Mouse (Mus musculus): ENCODE measurements around the gene Egfl8. TPM values are rescaled to one million over a fixed set of nuclear protein-coding genes. Genes with fewer than 3 reads are reported as not detected.

Egfl8 gene
- polyA plus RNA-seq, 1 experiment from 2014 or later, result 12.3 TPM

- Histone ChIP-seq H3K9me3 (replicated peaks) (no peaks in the 10 kb centered on the region), H3K36me3 (peaks cover 35% of the 10 kb centered on the region), H3K27ac (replicated peaks) (no peak overlapping the region), H3K9ac (replicated peaks) (no peak overlapping the region), H3K4me3 (replicated peaks) (no peak overlapping the region), H3K4me2 (no peak overlapping the region), H3K4me1 (peaks cover 21% of the 10 kb centered on the region), H3K27me3 (replicated peaks) (peaks cover 30% of the 10 kb centered on the region)
- WGBS, result 41% methylated on average over 8 of the region's 8 CpGs
- ATAC-seq (ENCODE audit: low FRiP score), result no peak
Observed at GRCm38 (mm10) chr17:34656666-34657065, 40.9 kb upstream of the Egfl8 start.

DNA sequence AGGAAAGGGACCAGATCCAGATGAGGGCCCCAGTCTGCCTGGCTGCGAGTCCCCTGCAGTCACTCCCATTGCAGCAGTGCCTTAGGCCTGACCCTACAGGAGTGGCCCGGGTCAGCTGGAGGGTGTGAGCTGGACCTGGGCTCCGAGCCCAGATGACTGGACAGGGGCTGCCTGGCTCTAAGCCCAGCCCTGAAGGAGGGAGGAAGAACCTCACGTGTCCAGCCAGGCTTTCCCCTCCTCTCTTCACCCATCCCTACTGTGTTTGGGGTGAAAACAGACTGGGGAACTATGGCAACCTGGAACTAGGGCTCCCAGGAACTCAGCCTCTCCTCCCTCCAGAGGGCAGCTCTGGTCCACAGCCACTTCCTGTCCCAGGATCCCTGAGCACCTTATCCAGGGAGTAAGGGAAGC is 39.8 kb upstream of the Egfl8 start:
- WGBS, result 51% methylated on average over 4 of the region's 4 CpGs
- peaks cover 45% of the 10 kb centered on the region for H3K36me3 ChIP-seq
- no peak overlapping the region for H3K9ac ChIP-seq (replicated peaks)
- no peaks in the 10 kb centered on the region for H3K9me3 ChIP-seq (replicated peaks)
- H3K4me2 ChIP-seq, result no peak overlapping the region
- H3K4me3 ChIP-seq (replicated peaks), result no peak overlapping the region
- peak; percentile 56 for ATAC-seq (ENCODE audit: low FRiP score)
- H3K27ac ChIP-seq (replicated peaks), result peak overlapping the region; percentile 37; the same call in 1 of the 2 replicates
- peaks cover 19% of the 10 kb centered on the region for H3K27me3 ChIP-seq (replicated peaks)
- H3K4me1 ChIP-seq, result peaks cover 13% of the 10 kb centered on the region

DNA sequence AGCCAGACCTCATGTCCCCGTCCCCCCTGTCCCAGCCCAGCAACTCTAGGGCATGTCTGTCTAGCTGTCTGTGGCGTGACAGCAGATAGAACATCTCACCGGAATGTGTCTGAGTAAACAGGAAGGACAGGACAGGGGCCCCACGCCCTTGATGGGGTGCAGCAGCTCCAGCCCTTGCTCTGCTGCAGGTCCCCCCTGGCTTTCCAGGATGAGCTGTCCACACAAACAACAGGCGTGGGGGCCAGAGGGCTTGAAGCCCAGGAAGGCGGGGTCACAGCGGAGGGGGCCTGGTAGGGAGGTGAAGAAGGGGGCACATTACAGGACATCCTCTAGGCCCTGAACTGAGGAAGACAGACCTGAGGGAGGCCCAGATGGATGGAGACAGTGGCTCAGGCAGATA is 39.4 kb upstream of the Egfl8 start:
- H3K9me3 ChIP-seq (replicated peaks), result no peaks in the 10 kb centered on the region
- 84% methylated on average over 7 of the region's 7 CpGs for WGBS
- peaks cover 13% of the 10 kb centered on the region for H3K4me1 ChIP-seq
- 0 out of 2 replicates have a peak overlapping the region, but pooled peaks have one; percentile 37 for H3K27ac ChIP-seq (replicated peaks)
- H3K4me3 ChIP-seq (replicated peaks), result no peak overlapping the region
- no peak overlapping the region for H3K4me2 ChIP-seq
- peaks cover 50% of the 10 kb centered on the region for H3K36me3 ChIP-seq
- H3K9ac ChIP-seq (replicated peaks), result no peak overlapping the region
- H3K27me3 ChIP-seq (replicated peaks), result peaks cover 15% of the 10 kb centered on the region
- no peak for ATAC-seq (ENCODE audit: low FRiP score)

DNA sequence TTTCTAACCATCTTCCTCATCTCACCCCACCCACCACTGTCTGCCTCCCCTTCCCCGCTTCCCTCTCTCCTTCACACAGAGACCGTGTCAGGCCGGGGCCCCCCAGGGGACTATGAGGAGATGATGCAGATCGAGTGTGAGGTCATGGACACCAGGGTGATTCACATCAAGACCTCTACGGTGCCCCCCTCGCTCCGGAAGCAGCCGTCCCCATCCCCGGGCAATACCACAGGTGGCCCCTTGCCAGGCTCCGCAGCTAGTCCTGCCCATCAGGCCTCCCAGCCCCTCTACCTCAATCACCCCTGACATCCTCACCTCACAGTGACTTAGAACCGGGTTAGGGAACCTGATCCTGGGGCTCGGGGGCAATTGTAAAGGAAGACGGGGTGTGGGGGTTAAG is 38.6 kb upstream of the Egfl8 start:
- H3K4me2 ChIP-seq, result no peak overlapping the region
- no peak overlapping the region for H3K9ac ChIP-seq (replicated peaks)
- ATAC-seq (ENCODE audit: low FRiP score), result no peak
- H3K4me3 ChIP-seq (replicated peaks), result no peak overlapping the region
- 95% methylated on average over 13 of the region's 13 CpGs for WGBS
- peaks cover 9% of the 10 kb centered on the region for H3K27me3 ChIP-seq (replicated peaks)
- peaks cover 13% of the 10 kb centered on the region for H3K4me1 ChIP-seq
- peaks cover 57% of the 10 kb centered on the region for H3K36me3 ChIP-seq
- no peak overlapping the region for H3K27ac ChIP-seq (replicated peaks)
- H3K9me3 ChIP-seq (replicated peaks), result no peaks in the 10 kb centered on the region

- H3K27ac ChIP-seq (replicated peaks), result no peak overlapping the region
- ATAC-seq (ENCODE audit: low FRiP score), result no peak
- H3K27me3 ChIP-seq (replicated peaks), result peaks cover 3% of the 10 kb centered on the region; the same call in 1 of the 2 replicates
- H3K4me2 ChIP-seq, result no peak overlapping the region
- H3K36me3 ChIP-seq, result peaks cover 63% of the 10 kb centered on the region
- no peak overlapping the region for H3K4me3 ChIP-seq (replicated peaks)
- no peak overlapping the region for H3K9ac ChIP-seq (replicated peaks)
- WGBS, result 68% methylated on average over 9 of the region's 9 CpGs
- H3K4me1 ChIP-seq, result peaks cover 15% of the 10 kb centered on the region
- H3K9me3 ChIP-seq (replicated peaks), result no peaks in the 10 kb centered on the region
Observed at GRCm38 (mm10) chr17:34653746-34654285, 38.0 kb upstream of the Egfl8 start.

DNA sequence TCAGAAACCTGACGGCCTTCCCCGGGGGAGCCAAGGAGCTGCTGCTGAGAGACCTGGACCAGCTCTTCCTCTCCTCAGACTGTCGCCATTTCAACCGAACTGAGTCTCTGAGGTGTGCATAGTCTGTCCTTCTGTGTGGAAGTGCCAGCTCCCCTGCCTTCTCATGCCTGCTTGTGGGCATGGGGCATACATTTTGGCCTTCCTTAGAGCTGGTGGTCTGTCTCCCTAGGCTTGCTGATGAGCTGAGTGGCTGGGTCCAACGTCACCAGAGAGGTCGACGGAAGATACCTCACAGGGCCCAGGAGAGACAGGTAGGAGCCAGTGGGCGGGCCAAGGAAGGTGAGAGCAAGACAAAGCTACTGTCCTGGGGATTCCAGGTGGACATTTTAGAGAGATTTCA is 37.2 kb upstream of the Egfl8 start:
- H3K4me3 ChIP-seq (replicated peaks), result no peak overlapping the region
- H3K4me1 ChIP-seq, result peaks cover 24% of the 10 kb centered on the region
- 94% methylated on average over 8 of the region's 8 CpGs for WGBS
- H3K27me3 ChIP-seq (replicated peaks), result no peaks in the 10 kb centered on the region
- no peak overlapping the region for H3K4me2 ChIP-seq
- no peaks in the 10 kb centered on the region for H3K9me3 ChIP-seq (replicated peaks)
- H3K27ac ChIP-seq (replicated peaks), result no peak overlapping the region
- peaks cover 63% of the 10 kb centered on the region for H3K36me3 ChIP-seq
- H3K9ac ChIP-seq (replicated peaks), result no peak overlapping the region
- no peak for ATAC-seq (ENCODE audit: low FRiP score)

DNA sequence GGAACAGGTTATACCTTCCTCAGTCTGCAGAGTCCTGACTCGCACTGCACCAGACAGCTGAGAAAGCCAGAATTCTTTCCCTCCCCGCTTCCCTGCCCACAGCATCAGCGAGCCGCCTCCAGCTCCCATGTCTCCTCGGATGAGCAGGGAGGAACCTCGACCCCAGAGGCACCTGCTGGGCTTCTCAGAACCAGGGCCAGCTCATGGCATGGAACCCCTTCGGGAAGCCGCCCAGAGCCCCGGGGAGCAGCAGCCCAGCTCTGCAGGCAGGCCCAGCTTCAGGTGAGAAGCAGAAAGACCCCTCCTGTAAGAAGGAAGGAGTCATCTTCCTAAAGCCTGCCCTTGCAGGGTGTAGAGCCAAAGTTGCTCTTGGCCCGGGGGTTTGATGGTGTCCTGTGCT is 36.8 kb upstream of the Egfl8 start:
- H3K4me3 ChIP-seq (replicated peaks), result no peak overlapping the region
- H3K27ac ChIP-seq (replicated peaks), result no peak overlapping the region
- H3K36me3 ChIP-seq, result peaks cover 63% of the 10 kb centered on the region
- WGBS, result 93% methylated on average over 10 of the region's 10 CpGs
- no peak overlapping the region for H3K4me2 ChIP-seq
- H3K4me1 ChIP-seq, result peaks cover 28% of the 10 kb centered on the region
- no peaks in the 10 kb centered on the region for H3K9me3 ChIP-seq (replicated peaks)
- H3K9ac ChIP-seq (replicated peaks), result no peak overlapping the region
- ATAC-seq (ENCODE audit: low FRiP score), result no peak
- H3K27me3 ChIP-seq (replicated peaks), result no peaks in the 10 kb centered on the region

- H3K4me2 ChIP-seq, result no peak overlapping the region
- 50% methylated on average over 19 of the region's 19 CpGs for WGBS
- no peaks in the 10 kb centered on the region for H3K27me3 ChIP-seq (replicated peaks)
- no peaks in the 10 kb centered on the region for H3K9me3 ChIP-seq (replicated peaks)
- H3K36me3 ChIP-seq, result peaks cover 63% of the 10 kb centered on the region
- ATAC-seq (ENCODE audit: low FRiP score), result no peak
- H3K9ac ChIP-seq (replicated peaks), result no peak overlapping the region
- H3K4me3 ChIP-seq (replicated peaks), result no peak overlapping the region
- no peak overlapping the region for H3K27ac ChIP-seq (replicated peaks)
- peaks cover 31% of the 10 kb centered on the region for H3K4me1 ChIP-seq
Observed at GRCm38 (mm10) chr17:34651507-34652221, 35.9 kb upstream of the Egfl8 start.

DNA sequence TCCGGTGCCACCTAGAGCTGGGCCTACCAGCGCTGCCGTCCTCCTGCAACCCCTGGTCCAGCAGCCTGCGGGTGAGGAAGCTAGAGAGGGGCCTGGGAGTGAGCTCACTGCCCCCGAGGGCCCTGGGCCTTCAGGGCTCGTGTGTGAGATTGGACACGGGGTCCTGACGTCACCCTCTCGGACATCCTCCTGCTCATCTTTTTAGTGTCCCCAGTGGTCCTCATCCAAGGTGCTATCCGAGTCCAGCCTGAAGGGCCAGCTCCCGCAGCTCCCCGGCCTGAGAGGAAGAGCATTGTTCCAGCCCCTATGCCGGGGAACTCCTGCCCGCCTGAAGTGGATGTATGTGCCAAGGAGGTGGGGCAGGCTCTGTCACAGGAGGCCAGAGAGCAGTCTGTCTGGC is 35.0 kb upstream of the Egfl8 start:
- H3K36me3 ChIP-seq, result peaks cover 63% of the 10 kb centered on the region
- ATAC-seq (ENCODE audit: low FRiP score), result no peak
- H3K4me2 ChIP-seq, result no peak overlapping the region
- no peak overlapping the region for H3K4me3 ChIP-seq (replicated peaks)
- no peaks in the 10 kb centered on the region for H3K9me3 ChIP-seq (replicated peaks)
- H3K27me3 ChIP-seq (replicated peaks), result no peaks in the 10 kb centered on the region
- no peak overlapping the region for H3K27ac ChIP-seq (replicated peaks)
- WGBS, result 95% methylated on average over 14 of the region's 14 CpGs
- H3K4me1 ChIP-seq, result peaks cover 34% of the 10 kb centered on the region
- no peak overlapping the region for H3K9ac ChIP-seq (replicated peaks)

DNA sequence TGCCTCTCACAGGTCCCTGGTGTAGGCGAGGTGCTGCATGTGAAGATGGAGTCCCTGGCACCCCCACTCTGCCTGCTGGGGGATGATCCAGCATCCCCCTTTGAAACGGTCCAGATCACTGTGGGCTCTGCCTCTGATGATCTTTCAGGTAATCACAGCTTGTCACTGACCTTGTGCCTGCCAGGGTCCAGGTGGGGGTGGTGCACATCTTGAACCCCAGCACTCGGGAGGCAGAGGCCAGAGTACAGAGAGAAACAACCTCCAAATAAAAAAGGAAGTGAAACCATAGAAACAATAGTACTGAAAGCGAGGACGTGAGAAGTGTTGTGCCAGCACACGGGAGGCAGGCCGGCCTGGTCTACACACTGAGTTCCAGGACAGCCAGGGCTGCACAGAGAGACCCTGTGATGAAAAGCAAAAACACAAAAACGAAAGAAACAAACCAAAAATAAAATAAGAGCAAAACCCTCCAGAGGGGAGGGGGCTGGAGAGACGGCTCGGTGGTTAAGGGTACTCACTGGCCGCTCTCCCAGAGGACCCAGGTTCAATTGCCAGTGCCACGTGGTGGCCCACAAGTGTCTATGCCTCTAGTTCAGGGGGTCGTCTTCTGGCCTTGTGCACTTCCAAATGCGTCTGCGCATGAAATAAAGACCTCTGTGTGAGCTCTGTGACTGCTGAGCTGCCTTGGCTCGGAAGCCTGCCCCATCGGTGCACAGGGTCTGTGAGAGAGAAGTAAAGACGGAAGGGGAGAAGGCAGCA is 33.5 kb upstream of the Egfl8 start:
- Histone ChIP-seq H3K4me1 (peaks cover 38% of the 10 kb centered on the region), H3K4me2 (no peak overlapping the region), H3K27ac (replicated peaks) (no peak overlapping the region), H3K9me3 (replicated peaks) (no peaks in the 10 kb centered on the region), H3K36me3 (peaks cover 53% of the 10 kb centered on the region), H3K9ac (replicated peaks) (no peak overlapping the region), H3K27me3 (replicated peaks) (no peaks in the 10 kb centered on the region), H3K4me3 (replicated peaks) (no peak overlapping the region)
- 91% methylated on average over 18 of the region's 18 CpGs for WGBS
- ATAC-seq (ENCODE audit: low FRiP score), result no peak

GRCm38 (mm10) chr17:34648141-34648890 is 32.5 kb upstream of the Egfl8 start:
- WGBS, result 90% methylated on average over 16 of the region's 16 CpGs
- no peak for ATAC-seq (ENCODE audit: low FRiP score)
- peaks cover 39% of the 10 kb centered on the region for H3K4me1 ChIP-seq
- no peaks in the 10 kb centered on the region for H3K9me3 ChIP-seq (replicated peaks)
- H3K4me2 ChIP-seq, result peak overlapping the region; percentile 89
- 0 out of 2 replicates have a peak overlapping the region, but pooled peaks have one; percentile 85 for H3K9ac ChIP-seq (replicated peaks)
- H3K36me3 ChIP-seq, result peaks cover 45% of the 10 kb centered on the region
- no peak overlapping the region for H3K27ac ChIP-seq (replicated peaks)
- peak overlapping the region; percentile 76 for H3K4me3 ChIP-seq (replicated peaks)
- H3K27me3 ChIP-seq (replicated peaks), result no peaks in the 10 kb centered on the region

Data from neural tube, embryonic 15.5 days (tissue).